Mouse (Mus musculus) cerebellum, adult 11-12 months (tissue): ENCODE measurements at regions not wholly inside any gene's neighbourhood (a gene's known extent, or its start where the extent isn't known, plus 50 kb on each side); places are given as distances from the start of the nearest gene placed in this dataset.

Experiments
- DNase-seq: peaks from one replicate; pipeline ENCODE4 v3.0.0; 2022

DNA sequence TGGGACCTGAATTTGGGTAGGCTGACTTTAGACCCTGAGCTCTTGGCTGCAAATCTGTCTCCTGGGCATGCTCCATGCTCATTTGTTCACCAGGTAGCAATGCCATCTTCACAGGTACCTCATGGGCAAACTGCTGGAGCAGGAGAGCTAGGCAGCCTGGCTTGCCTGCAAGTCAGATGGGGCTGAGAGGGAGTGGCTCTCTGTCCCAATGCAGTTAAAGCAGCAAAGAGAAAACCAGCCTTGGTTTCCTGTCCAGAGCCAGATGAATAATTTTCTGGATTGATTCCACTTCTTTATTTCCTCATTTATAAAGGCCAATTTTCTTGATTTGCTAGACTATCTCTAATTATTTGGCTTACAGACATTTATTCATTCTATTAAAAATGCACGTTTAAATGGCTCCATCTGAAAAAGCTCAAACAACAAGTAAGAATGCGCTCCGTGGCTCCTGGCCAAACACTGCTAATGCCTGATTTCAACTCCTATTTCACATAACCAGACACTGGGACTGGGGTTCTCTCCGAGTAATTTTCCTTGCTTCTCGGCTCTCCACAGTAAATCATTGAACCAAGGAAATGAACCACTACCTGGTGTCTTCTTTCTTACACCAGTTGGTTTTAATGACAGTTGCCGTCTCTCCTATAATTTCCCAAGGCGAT lies 60.5 kb downstream of the Rsl24d1 start:
- no peak for DNase-seq

DNA sequence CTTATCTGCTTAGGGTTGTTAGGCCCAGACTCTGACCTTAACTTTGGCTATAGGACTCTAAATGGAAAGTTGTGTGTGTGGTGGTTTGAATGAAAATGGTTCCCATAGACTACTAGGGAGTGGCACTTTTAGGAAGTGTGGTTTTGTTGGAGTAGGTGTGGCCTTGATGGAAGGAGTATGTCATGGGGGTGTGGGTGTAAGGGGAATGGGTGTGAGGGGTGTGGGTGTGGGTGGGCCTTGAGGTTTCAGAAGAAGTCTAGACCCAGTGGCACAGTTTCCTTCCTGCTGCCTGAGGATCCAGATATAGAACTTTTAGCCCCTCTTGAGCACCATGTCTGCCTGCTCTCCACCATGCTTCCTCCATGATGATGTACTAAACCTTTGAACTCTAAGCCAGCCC lies 63.4 kb downstream of the Rsl24d1 start:
- no peak for DNase-seq

GRCm38 (mm10) chr9:73183356-73183755 lies 70.1 kb downstream of the Rsl24d1 start:
- no peak for DNase-seq

- no peak for DNase-seq
Measured at GRCm38 (mm10) chr9:73184908-73185307, 71.7 kb downstream of the Rsl24d1 start.

DNA sequence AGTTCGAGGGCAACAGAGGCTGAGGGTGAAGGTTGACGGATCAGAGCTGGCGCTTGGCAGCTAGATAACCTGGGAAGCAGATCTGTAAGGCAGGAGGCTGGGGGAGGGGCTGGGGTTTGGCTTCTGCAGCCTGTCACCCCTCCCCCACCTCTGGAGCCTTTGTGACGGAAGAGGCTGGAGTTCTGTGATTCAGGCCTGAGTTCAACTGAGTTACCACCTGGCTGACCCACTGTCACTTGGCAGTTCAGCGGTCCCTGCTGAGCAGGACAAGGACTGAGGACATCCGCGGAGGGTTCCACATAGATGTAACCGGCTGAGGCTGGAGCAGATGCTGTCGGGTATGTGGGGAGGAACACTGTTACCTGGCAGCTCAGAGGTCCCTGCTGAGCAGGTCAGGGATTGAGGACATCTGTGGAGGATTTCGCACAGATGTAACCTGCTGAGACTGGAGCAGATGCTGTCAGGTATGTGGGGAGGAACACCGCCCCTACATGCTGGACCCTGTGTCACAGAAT lies 79.1 kb downstream of the Rsl24d1 start:
- peak; percentile 93 for DNase-seq

GRCm38 (mm10) chr9:73198261-73199085 lies 85.2 kb downstream of the Rsl24d1 start:
- peak; percentile 94 for DNase-seq

DNA sequence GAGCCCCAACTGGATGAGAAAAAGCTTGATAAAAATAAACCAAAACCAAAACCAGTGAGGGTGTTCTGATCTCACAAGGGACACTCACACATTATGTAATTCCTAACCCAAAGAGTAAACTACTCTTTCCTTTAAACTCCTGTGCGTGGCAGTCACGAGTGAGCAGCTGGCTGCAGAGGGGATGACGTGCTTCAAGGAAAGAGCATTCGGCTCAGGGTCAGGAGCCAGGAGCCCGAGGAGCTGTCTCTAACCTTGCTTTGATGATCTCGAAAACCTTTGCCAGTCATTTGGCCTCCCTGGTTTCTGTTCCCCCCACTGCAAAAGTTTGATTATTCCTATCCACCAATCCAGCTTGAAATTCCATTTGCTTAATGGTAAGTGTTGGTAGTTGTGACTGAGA lies 109.9 kb downstream of the Rsl24d1 start:
- no peak for DNase-seq

- no peak for DNase-seq
Measured at GRCm38 (mm10) chr9:73240188-73240587, 127.0 kb downstream of the Rsl24d1 start.

GRCm38 (mm10) chr9:73242521-73243308 lies 129.5 kb downstream of the Rsl24d1 start:
- DNase-seq = no peak

- no peak for DNase-seq
Measured at GRCm38 (mm10) chr9:73244177-73244576, 131.0 kb downstream of the Rsl24d1 start.

GRCm38 (mm10) chr9:73245524-73245923 lies 132.3 kb downstream of the Rsl24d1 start:
- DNase-seq = peak; percentile 18

- no peak for DNase-seq
Measured at GRCm38 (mm10) chr9:73258171-73258570, 144.9 kb downstream of the Rsl24d1 start.

GRCm38 (mm10) chr9:73258640-73259039 lies 145.4 kb downstream of the Rsl24d1 start:
- DNase-seq = no peak

- no peak for DNase-seq
Measured at GRCm38 (mm10) chr9:73262711-73263110, 149.5 kb downstream of the Rsl24d1 start.

- no peak for DNase-seq
Measured at GRCm38 (mm10) chr9:73270249-73270648, 157.0 kb downstream of the Rsl24d1 start.

GRCm38 (mm10) chr9:73272614-73273013 lies 159.4 kb downstream of the Rsl24d1 start:
- no peak for DNase-seq

DNA sequence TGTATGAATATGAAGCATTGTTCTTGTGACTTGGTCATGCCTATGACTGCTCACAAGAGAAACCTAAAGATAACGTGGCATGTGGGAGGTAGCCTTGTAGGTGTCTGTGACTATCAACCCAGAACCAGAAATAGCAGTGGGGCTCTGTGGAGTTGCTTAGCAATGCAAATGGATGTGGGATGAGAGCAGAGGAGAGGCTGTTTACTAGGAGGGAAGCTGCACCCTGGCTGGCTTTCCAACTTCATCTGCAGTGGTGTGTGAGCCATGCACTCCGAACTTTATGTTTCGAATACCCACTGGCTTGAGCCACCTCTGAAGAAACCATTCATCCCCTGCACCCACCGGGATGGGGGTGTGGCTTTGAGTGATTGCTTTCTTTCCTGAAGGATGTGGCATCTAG lies 160.5 kb downstream of the Rsl24d1 start:
- no peak for DNase-seq

GRCm38 (mm10) chr9:73275671-73276070 lies 162.4 kb downstream of the Rsl24d1 start:
- no peak for DNase-seq

DNA sequence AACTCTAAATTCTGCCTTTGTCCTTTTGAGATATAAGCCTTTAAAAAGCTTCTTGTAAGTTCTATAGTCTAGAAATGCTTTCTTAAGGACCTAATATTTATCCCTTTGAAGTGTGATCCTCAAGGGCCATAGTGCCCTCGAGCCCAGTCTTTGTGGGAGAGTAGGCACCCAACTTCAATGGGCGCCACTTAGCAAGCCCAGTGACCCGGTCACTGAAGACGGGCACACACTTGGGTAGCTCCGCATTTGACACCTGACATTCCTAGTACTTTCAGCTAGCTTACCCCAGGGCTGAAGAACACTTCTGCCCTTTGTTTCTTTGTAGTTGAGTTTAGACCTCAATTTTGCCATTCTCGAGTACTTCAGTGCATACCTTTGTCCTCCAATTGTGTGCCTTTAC lies 182.1 kb downstream of the Rsl24d1 start:
- DNase-seq = no peak

DNA sequence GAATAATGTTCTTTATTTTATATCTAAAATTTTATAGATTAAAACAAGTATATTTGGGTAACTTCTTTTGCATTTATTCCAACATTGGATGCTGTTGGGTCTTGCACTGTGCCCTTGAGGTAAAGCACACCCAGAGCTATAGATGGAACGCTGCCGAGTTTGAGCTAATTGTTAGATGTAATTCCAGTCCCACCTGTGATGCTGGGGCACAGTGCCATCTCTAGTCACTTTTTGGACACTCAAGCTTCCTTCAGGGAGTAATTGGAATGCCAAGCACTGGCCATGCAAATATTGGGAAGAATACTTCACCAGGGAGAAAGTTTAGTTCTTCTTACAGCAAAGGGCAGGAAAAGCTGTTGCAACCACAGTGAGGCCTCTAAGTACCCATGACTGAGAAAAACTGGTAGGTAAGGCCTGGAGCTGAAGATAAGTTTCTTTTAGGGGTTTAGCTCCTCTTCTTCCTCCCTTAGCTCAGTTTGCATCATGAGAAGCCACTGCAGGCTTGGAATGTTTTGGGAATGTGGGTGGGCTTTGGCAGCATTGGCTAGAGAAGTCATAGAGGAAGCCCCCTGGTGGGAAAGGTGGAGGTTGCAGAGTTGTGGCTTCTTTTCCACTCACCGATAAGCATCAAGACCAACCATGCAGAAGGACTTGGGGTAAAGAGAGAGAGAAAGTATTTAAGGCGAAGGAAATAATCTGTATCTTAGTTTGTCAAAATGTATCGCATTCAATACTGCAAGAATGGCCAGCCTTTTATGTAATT lies 189.1 kb downstream of the Rsl24d1 start:
- DNase-seq = peak; percentile 50

GRCm38 (mm10) chr9:73317048-73317447 lies 203.8 kb downstream of the Rsl24d1 start:
- no peak for DNase-seq

DNA sequence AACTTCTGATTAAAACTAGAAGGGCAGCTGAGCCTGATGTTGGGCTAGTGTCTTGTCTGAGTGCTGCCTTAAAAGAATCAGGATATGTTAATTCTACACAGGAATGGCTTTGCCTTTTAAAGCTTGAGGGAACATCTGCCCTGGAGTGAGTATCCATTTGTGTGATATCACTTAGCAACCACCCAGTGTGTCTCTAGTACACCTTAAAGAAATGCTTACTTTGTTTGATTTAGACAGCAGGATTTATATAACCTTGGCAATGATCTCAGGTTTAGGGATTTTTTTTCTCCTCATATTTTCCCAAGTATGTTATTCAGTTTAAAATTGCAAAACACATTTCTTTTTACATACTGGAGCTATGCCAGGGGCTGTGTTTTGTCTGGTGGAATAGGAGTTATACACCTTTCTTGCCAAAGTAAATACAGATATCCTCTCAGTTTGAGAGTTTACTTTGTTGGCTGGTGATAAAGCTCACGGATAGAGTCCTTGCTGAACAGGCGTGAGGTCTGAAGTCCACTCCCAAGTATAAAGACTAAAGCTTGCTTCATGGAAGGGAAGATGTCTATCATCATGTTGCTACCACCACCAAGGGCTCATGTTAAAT lies 206.6 kb downstream of the Rsl24d1 start:
- no peak for DNase-seq
